Mouse (Mus musculus) T-helper 1 cell (primary cell): ENCODE data around the gene Gpr18.

Experiments used
- in situ Hi-C: fragments of 300-600 bp; cut with MboI, MseI; formaldehyde crosslinking; loops from one replicate; pipeline ENCODE4 v1.15.1; 2025; ENCODE audit warnings: high pct_unique_total_duplicates

Gene Gpr18

DNA sequence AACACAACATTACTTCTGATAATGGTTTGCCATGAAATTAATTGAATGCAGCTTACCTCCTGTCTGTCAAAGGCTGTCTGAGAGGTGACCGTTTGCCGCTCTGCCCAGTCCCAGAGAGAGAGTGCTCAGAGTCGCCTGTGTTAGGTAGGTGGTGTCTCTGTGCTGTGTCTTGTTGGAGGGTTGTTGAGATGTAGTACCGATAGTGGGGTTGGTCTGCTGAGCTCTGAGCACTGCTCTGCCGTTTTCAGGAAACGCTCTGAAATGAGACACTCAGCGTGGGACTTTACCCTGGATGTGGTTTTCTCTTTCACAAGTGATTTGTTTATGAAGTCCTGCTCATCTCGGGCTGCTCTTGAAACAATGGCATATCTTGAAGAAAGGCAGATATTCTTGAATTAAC lies at the start of gene Gpr18:
Gene Gpr18, minus strand, starts transcription at position 161 of the 400 bp plus-strand sequence.
- in situ Hi-C loops: no loop called here

DNA sequence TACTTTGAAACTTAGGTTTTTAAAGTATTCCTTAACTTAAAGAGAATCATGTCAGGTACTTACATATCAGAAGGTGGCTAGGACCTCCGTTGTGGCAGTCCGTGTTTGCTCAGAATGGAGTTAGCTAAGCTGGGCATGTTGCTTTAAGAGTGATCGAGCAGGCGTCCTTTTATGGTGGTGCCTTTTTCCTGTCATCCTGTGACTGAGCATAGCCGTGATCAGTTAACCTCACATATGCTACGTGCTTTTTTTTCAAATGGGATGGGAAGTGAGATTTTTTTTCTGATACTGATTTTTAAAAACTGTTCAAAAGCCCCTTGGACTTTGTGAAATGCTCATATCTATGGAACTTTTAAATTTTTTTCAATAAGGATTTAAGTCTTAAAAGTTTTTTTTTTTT lies 49.4 kb upstream of the Gpr18 start, which contains the start of gene Gpr183:
Gene Gpr183, minus strand, starts transcription at position 206 of the 400 bp plus-strand sequence.
- in situ Hi-C loops: loop anchor here (5.0 kb wide), 1 partner anchor 87 kb away; no protein-coding TSS in a partner anchor

DNA sequence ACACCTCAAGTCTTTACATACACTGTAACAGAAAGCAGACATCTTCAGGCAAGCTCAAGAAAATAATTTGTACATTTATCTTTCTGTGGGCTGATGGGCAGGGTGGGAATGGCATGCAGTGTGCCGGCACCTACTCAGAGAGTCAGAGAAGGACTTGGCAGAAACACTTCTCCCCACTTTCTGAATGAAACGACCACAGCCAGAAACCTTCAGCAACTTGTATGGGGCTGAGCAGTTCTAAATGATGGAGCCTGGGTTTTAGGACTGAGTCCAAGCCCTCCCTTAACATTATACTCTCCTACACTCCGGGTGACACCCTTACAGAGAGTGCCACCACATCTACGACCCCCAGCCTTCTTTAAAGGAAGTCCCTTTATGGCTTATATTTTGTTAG lies 48.4 kb upstream of the Gpr18 start:
- in situ Hi-C loops: loop anchor here (5.0 kb wide), 1 partner anchor 88 kb away; no protein-coding TSS in a partner anchor

DNA sequence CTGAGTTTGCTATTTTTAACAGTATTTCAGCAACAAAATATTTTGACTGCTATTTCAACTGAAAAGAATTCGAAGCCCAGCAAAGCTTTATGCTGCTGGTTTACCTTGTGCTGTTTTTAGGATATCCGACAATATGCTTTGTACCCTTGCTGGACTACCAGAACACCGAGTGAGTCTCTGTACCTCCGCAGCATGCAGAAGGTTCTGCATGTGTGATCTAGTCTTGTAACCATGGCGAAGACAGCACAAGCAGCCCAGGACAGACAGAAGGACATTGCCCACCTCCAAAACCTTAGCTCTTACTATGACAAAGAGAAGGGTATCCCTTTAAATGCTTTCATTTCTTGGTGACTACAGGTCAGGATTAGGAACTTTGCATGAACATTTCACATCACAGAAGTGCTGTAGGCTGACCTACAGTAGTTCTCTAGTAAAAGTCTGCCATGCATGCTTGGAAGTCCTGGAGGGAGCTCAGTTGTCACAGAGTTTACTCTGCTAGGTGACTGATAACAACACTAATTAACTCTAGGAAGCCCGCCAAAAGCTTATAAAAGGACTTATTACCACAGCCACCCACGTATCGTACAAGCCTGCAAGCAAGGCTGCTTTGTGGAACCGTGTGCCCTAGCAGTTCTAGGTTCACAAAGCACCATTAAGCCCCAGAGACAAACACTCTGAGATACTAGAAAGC lies 47.8 kb upstream of the Gpr18 start:
- in situ Hi-C loops: loop anchor here (5.0 kb wide), 1 partner anchor 89 kb away; no protein-coding TSS in a partner anchor

DNA sequence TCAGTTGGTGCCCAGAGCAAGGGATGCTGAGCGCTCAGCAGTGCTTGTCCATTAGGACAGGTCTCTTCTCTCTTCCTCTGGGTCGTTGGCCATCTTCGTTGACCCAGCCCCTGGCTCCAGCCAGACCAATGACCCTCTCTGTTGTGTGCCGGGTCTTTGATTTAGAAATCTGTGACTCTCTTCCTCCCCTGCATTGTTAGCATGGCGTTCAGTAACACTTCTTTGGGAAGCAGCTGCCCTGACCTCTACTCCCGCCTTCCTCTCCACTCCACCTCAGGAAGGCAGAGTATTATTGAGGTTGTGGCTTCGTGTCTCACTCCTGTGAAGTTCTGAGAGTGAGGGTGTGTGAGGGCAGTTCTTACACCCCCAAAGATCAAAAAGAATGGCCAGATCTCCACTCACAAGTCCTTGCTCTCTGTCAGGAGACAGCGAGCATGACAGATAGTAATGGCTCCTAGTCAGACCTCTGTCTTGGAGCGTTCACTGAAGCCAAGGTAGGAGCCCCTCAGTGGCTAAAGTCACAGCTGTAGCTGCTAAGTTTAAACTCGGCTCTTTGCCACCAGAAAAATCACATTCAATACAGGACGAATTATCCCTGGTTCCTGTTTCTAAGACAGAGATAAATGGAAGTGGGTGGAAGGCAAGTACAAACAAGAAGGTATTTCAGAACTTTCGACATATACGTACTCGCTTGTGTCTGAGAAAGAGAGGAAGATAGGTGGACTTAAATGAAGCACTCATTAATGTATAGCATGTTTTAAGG lies 46.7 kb upstream of the Gpr18 start:
- in situ Hi-C loops: loop anchor here (5.0 kb wide), 1 partner anchor 90 kb away; no protein-coding TSS in a partner anchor

DNA sequence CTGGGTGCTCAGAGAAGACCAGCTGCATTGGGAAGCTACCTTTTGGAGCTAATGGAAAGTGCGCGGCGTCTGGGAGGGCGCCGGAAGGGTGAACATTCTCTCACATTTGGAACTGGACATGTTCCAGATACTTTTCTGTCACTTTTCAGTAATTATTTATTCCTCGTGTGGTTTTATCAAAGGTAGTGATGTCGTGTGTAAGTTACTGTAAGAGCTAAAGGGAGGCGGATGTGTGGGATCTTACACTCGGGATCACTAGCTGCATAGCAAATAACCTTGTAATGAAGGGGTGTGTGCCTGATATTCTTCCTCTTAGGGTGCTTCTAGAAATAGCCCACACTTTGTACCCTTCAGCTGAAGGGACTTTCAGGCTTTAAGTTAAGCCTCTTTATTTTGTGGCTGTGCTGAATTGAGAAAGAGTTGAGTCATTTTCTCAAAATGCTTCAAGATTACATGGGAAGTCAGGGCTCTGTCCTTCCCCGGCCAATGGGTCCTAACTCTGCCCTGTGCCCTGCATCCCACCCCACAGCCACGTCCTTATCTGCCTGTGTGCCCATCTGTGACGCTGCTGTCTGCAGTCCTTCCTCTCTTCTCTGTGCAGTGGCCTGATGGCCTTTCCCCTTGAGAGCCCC lies 46.0 kb upstream of the Gpr18 start:
- in situ Hi-C loops: loop anchor here (5.0 kb wide), 1 partner anchor 91 kb away; no protein-coding TSS in a partner anchor

DNA sequence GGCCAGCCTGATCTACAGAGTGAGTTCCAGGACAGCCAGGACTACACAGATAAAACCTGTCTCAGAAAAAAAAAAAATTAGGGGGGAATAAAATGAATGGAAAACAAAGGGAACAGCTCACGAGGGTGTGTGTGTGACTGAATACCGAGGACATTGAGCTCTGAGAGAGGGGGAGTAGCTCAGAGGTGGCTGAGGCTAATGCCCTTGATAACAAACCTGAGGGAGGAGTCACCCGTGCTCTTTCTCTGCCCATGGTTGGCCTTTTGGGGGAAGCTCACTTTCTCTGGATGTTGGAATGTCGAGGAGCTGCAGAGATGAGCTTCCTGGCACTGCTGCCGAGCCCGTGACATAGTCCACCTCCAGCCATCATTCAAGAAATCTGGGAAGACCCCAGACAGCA lies 45.4 kb upstream of the Gpr18 start:
- in situ Hi-C loops: loop anchor here (5.0 kb wide), 1 partner anchor 91 kb away; no protein-coding TSS in a partner anchor

DNA sequence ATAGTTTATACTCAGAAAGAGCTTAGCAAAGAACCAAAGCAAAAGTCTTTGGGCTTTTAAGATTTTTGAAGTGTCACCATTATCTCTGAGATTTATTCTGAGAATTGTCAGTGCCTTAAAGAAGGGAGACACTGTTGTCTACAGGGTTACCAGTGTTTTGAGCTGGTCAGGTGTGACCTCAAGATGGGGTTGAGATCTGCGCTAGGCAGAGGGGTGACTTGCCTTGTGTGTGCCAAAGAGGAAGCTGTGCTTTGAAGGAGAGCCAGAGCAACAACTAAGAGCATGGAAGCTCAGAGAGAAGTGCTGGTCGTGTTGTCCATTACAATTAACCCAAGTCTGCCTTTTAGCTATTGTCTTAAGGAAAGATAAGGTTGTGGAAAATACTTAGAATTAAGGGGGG lies 45.0 kb upstream of the Gpr18 start:
- in situ Hi-C loops: loop anchor here (5.0 kb wide), 1 partner anchor 92 kb away; no protein-coding TSS in a partner anchor

DNA sequence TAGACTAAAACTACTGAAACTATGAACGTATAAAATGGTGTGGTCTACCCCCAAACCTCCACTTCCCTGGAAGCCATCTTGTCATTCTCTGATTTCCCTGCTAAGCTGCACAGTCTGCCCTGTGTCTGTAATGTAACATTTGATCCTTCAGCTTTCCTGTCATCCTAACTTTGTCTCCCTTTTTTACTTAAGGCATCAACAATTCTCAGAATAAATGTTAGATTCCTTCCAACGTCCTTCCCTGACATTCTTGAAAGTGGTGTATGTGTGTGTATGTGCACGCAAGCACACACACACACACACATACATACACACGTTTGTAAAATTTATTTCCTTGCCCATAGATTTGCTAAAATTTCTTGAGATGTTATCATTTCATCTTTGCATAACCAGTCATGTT lies 44.5 kb upstream of the Gpr18 start:
- in situ Hi-C loops: loop anchor here (5.0 kb wide), 1 partner anchor 92 kb away; no protein-coding TSS in a partner anchor

DNA sequence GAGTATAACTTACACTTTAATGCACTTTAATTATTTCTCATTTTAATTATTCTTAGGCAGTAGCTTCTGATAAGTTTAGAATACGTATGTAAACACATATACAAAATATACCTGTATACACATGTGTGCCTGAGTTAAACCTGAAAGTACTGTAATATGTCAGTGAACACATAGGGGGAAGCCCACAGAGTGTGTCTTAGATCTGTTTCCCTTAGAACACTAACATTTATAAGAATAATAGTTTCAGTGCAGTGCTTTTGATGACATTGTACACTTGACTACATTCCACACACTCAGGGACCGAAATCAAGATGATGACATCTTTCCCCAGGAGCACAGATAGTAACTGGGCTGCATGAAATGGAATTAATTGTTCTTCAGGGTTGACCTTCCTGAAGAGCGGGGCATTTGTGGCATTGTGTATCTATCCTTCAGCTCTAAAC lies 44.0 kb upstream of the Gpr18 start:
- in situ Hi-C loops: no loop called here

DNA sequence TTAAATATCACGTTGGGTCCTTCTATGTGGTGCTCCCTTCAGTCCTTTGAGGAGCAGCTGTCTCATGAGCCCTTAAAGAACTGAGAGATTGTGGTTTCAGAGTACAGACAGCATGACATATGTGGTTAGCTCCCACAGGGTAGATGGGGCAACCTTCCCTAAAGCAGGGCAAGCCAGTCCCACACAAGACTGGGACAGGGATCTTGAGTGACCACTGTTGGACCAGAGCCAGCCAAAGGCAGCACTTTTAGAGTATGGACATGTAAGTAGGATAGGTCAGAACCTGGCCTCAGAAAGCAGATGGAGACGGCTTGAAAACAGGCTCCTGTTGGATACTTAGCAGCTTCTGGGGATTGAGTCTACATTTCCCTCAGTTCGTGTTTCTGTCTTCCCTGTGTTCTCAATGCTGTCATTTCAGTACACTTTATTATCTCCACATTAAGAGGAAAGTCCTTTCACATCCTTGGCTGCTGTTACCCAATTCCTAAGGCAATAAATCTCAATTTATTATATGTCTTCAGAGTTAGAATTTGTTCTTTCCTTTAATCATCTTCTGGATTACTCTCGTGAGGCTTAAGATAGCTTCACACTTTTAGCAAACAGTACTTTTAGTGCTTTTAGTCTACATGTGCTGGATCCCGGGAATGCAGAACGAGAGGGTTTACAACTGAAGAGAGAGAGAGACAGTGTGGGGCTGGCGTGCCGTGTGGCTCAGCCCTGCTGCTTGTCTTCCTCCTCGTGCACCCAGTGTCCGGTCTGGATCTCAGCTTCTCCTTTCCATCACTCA lies 43.4 kb upstream of the Gpr18 start:
- in situ Hi-C loops: no loop called here

DNA sequence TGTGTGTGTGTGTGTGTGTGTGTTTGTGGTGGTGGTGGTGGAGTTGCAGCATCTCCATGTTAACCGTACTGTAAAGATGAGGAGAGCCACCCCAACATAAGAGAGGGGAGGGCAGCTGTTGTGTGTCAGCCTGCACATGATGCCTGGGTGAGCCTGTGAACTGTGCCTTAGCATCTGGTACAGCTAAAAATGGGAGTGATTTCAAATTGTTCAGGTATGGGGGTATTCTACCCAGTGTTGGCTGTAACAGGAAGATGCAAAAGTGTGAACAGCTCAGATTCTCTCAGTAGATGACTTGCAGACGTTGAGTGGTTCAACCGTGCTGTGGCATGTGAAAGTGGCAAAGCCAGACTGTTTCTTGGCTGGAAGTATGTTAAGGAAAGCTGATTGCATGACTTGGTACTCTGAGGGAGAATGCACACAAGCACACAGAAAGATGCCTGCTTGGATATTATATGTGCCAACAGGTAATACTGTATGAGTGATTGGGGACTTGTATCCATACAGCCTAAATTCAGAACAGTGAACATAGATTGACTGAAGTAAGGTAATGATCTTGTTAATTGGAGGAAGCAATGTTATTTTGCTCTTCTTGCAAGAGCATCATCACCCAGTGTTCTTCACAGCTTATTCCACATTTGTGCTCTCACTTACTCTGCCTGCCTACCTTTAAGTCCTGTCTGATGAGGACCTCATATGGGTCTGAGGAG lies 42.6 kb upstream of the Gpr18 start:
- in situ Hi-C loops: no loop called here

DNA sequence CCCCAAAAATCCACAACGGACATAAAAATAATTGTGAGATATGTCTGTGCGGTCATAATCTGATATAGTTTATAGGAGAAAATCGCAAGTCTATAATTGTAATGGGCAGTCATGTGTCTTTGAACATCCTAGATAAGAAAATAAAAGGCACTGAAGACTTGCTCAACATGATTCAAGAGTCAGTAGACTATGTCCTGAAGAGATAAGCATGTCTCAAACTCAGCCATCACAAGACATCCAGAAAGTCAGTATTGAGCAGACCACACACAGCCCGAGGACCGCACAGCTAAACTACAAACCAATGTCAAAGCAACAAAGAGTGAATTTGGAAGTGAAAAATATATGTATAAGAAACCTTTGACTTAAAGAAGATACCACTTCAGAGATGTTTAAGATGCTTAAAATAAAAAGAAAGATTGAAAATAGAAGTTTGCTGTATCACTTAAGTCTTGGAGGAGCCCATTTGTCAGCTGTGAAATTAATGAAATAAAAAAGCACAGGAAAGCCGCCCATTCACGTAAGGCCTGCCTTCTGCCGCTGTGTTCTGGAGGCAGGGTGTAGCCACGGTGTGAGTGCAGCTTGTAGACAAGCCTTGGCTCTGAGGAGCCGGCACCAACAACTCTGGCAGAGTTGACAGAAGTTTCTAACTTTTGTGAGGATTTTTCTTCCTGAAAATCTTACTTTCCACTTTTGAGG lies 41.7 kb upstream of the Gpr18 start:
- in situ Hi-C loops: no loop called here

DNA sequence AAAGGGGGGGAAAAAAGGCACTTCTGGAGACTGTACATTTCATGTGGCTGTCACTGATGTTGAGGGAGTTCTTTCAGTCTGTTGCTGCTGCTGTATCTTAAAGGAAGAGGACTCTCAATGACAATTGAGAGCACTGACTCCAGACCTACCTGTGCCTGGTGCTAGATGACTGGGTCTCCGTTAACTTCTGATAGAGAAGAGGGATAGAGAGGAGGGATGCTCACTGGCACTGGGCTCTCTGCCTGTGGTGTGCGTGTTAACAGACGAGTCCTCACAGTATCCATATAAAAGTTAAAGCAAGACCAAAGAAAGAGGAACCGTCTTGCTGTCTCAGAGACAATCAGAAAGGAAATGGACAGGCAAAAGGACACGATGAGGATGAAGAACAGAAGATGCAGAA lies 40.7 kb upstream of the Gpr18 start:
- in situ Hi-C loops: no loop called here

DNA sequence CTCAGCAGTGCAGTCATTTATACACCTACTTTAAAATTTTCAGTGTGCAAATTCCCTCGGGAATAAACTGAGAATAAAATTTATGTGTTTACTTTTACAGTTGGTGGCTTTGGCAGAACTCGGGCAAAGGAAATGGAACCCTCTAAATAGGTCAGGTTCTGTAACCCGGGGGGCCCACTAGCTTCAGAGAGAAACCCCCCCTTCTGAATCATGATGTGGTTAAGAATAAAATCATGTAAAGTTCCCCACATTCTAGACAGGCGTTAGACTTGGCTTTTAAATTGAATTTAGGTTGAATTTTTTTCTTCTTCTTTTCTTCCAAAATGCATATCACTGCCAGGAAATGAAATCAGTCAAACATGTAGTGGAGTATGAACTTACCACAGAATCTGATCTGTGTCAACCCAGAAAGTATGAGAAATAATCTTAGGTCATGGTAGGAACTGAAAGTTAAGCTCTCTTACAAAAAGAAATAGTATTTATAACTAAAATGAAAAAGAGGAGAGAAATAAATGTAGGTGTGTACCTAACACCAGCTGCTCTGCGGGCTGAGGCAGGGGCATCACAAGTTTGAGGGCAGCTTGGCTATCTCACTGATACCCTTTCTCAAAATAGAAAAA lies 39.7 kb upstream of the Gpr18 start:
- in situ Hi-C loops: no loop called here

DNA sequence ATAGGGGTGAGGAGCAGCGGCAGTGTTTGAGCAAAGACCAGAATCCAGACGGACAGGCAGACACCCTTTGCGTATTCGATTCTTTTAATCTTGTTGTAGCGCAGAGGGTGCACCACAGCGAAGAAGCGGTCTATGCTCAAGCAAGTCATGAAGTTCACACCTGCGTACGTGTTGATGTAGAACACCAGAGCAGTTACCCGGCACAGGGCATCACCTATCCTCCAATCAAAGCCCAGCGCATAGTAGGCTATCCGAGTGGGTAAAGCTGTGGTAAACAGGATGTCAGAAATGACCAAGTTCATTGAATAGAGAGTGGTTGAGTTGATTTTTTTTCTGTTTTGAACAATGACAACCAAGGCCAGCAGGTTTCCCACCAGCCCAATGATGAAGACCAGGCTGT lies 39.0 kb upstream of the Gpr18 start:
- in situ Hi-C loops: no loop called here

DNA sequence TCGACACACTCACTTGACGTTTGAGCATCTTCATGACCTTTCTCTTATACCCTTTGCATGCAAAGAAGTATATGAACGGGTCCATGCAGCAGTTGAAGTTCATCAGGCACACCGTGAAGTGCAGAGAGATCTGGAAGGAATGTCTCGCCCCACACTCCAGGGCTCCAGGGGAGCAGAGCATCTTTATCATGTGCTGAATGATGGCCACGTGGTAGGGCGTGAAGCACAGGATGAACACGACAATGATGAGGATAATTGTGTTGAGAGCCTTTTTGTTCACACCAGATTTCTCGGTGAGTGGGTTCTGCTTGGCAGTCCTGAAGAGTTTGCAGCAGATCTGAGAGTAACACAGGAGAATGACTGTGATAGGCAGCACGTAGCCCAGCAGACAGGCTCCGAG lies 38.5 kb upstream of the Gpr18 start:
- in situ Hi-C loops: no loop called here

DNA sequence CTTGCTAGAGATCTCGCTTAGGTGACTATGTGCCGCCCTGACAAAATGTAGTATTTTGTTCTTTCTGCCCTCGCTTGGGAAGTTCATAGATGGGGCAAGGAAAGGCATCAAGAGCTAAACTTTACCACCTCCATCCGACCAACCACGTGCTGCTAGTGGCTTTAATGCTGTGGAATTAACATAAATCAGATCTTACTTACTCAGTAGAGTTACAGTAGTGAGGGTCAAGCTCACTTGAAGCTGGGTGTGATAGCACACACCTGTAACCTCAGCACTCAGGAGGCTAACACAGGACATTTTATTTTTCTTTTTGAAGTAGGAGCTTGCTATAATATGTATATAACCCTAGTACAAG lies 36.4 kb upstream of the Gpr18 start:
- in situ Hi-C loops: no loop called here

DNA sequence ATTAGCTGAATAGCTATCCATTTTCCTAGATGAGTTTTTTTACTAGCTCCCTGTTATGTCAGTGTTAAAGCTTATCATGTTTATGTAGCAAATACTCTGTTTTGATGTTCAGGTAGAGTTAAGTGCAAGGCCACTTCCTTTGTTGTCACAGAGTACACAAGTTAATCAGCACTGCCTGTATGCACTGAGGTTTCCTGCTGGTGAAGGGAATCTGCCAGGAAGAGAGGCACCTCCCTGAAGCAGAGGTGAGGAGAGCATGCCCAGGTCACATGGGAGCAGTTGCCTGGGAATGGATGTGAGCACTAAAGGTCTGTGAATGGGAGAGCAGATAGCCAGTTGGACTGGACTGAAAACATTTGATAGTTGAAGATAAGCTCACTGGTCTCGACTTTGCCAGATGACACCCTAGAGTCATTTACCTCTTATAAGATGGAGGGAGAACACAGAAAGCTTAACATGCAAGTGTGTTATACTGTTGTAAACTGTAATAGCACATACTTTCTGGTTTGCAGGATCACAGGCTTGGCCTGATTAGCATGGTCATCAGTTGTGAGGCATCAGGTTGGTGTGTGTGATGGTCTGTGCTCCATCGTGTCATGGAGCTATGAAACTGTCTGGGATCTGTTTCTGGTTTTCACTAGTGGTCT lies 35.9 kb upstream of the Gpr18 start:
- in situ Hi-C loops: no loop called here
